Mouse (Mus musculus) thymus, adult 2 months (tissue): ENCODE measurements around the gene Aunip.

Experiments
- CTCF ChIP-seq: fragments of 200-500 bp; IDR thresholded peaks from 2 replicates; pipeline ENCODE4 v1.5.1; 2012; ENCODE audit warnings: mild to moderate bottlenecking, control low read depth, low read length, moderate library complexity, borderline replicate concordance; ENCODE audit not compliant: control insufficient read depth, poor library complexity, insufficient read depth; ENCODE audit errors: extremely low read depth
- POLR2A ChIP-seq: fragments of 200-500 bp; IDR thresholded peaks from 2 replicates; pipeline ENCODE4 v1.6.1; 2012; ENCODE audit warnings: mild to moderate bottlenecking, low read length, control low read depth, moderate library complexity; ENCODE audit not compliant: control insufficient read depth, poor library complexity, insufficient read depth; ENCODE audit errors: extremely low read depth

DNA sequence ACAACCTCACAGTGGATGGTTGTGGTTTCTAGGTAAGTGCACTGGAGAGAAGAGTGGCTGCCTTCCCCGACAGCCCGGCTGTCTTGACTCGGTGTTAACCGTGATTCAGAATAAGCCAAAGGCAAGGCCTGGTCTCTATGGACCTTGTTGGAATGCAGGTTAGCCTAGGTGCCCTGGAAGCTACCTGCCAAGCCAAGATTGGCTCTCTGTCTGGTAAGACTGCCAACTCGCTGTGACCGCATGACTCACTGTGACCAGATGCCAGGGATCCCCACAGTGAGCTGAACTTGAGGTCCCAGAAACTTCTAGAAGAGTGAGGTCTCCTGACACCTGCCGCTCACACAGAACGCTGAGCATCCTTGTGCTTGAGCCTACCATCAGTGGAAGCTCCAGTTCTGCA, 33.9 kb upstream of the Aunip start:
- TF ChIP-seq CTCF = no peak
- no peak for TF ChIP-seq POLR2A
